Mouse (Mus musculus): Measurements from ENCODE around the gene Tcn2.

Tcn2 gene

GRCm38 (mm10) chr11:3894406-3895281, 37.3 kb downstream of the Tcn2 start, which contains the start of the genes 4921536K21Rik and Dusp18:
Gene 4921536K21Rik (minus strand): TSS chr11:3895098.
Gene Dusp18 (plus strand): TSS chr11:3895240.
- DNase-seq (ENCODE audit: low spot score) = peak; percentile 86

DNA sequence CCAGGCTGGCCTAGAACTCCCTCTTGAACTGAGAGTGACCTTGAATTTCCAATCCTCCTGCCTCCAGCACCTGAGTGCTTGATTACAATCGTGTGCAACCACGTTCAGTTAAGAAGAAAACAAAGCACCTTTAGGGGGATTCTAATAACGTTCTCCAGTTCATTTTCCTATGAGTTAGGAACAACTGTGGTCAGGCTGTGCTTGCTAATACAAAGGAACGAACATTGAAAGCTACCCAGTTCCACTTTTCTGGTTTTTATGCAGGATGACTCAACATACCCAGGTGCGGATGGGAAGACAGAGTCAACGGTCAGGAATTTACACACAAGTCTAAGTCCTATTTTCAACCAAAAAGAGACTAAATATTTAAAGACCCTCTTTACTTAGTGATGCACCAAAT, 38.0 kb downstream of the Tcn2 start:
- DNase-seq (ENCODE audit: low spot score) = no peak

DNA sequence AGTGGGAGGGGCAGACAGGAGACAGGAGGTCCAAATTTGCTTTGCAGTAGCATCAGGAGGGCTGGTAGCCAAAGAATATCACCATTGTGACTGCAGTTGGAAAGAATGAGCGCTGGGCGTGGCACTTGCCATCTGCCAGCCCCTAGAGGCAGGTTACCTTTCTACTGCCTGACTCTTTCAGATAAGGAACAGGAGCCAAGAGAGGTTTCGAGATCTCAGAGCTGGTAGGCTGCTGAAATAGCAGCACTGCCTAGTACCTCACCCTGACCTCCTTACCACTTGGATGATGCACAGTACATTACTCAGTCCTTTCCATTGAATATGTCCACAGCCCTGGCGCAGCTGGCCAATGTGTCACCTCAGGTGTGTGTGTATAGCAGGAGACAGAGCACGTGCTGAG, 44.6 kb downstream of the Tcn2 start:
- no peak for DNase-seq (ENCODE audit: low spot score)

DNA sequence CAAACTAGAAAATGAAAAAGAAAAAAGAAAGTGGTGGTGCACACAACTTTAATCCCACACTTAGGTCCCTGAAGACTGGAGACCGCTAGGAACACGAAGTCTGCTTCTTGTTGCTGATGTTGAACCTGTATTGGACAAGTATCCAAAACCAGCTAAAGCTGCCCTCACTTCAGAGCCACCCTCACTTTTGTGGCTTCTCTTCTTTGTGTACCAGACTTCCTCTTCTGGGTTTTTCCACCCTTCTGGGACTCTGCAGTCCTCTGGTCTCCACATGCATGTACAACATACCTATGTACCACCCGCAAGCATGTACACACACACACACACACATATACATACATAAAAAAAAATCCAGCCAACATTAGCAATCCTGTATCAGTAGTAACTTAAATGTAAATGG, 48.2 kb downstream of the Tcn2 start:
- DNase-seq (ENCODE audit: low spot score) = no peak

DNA sequence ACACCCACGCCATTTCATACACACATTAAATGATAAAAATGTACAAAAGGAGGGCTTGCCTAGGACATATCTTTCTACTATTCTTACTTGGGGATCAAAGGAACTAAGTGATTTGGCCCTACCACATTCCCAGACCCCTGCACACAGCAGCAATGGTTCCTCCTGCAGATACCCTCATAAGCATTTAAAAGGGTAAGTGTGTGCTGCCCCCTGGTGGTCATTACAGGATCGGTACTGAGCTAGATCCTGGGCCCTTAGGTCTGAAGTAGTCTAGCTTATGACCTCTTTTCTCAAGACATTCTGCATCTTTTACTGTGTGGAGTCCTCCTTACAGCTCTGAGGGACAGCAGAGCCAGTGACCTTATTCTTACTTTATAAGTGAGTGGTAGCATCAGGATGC, 52.1 kb downstream of the Tcn2 start:
- peak; percentile 67 for DNase-seq (ENCODE audit: low spot score)

- no peak for DNase-seq (ENCODE audit: low spot score)
Observed at GRCm38 (mm10) chr11:3878660-3879059, 53.3 kb downstream of the Tcn2 start.

- no peak for DNase-seq (ENCODE audit: low spot score)
Observed at GRCm38 (mm10) chr11:3876419-3876818, 55.5 kb downstream of the Tcn2 start.
